Mouse (Mus musculus): ENCODE results near the gene Eno2. TPM values are rescaled to one million over a fixed set of nuclear protein-coding genes. Genes with fewer than 3 reads are reported as not detected.

The Eno2 gene
- polyA plus RNA-seq, 1 experiment from 2014 or later, result 27.8 TPM

GRCm38 (mm10) chr6:124711824-124712782, 57.4 kb downstream of the Eno2 start, which contains the start of the genes Emg1 and Phb2:
TSS of gene Emg1 (minus strand) at chr6:124712178.
TSS of gene Phb2 (plus strand) at chr6:124712336.
- Histone ChIP-seq H3K4me1 (peaks cover 36% of the 10 kb centered on the region), H3K36me3 (peaks cover 49% of the 10 kb centered on the region), H3K4me3 (peak within 1 kb of the TSS; percentile 94), H3K4me2 (replicated peaks) (peak within 1 kb of the TSS; percentile 97), H3K9ac (peak within 1 kb of the TSS; percentile 91), H3K27ac (peak within 1 kb of the TSS; percentile 38; the same call in 1 of the 2 replicates), H3K9me3 (no peaks in the 10 kb centered on the region), H3K27me3 (replicated peaks) (no peaks in the 10 kb centered on the region)
- ATAC-seq (ENCODE audit: low FRiP score, low read depth), result peak; percentile 96
- under 1% methylated on average over 76 of the region's 76 CpGs for WGBS

MicroRNA genes within 50 kb of the gene (microRNA counts, 519-probe panel; counts per million panel counts)
- microRNA mmu-miR-141, result 342 counts per million, percentile 67 among the panel's probes with 10 or more counts
- 342 counts per million, percentile 67 among the panel's probes with 10 or more counts for microRNA mmu-miR-200c

Small RNAs within 50 kb of the gene (microRNA-seq; reads per million reads assigned to microRNA genes)
- gene Mir141 (28.6 reads per million, percentile 34 among the genes with 10 or more reads in this experiment), gene Mir200c (156 reads per million, percentile 57 among the genes with 10 or more reads in this experiment)

Other genes starting within 250 kb of the Eno2 start
- 0.34 and 0.42 TPM in 2 replicates for gene C1s1, start 227.3 kb downstream of the Eno2 start, polyA plus RNA-seq (2016; fragmentation: Nextera tagmentation; extraction: Ambion mirVana)
- gene C1rb, start 199.4 kb downstream of the Eno2 start, polyA plus RNA-seq (2016; fragmentation: Nextera tagmentation; extraction: Ambion mirVana), result not detected in 2 replicates
- gene C1s2, start 133.6 kb downstream of the Eno2 start, polyA plus RNA-seq (2016; fragmentation: Nextera tagmentation; extraction: Ambion mirVana), result 0.08 TPM in 1 of 2 replicates, not detected in the other
- gene Lpcat3, start 106.6 kb downstream of the Eno2 start, polyA plus RNA-seq (2016; fragmentation: Nextera tagmentation; extraction: Ambion mirVana), result 39.0 and 44.0 TPM in 2 replicates
- gene Emg1, start 57.5 kb downstream of the Eno2 start, polyA plus RNA-seq (2016; fragmentation: Nextera tagmentation; extraction: Ambion mirVana), result 159 and 161 TPM in 2 replicates
- 312 and 315 TPM in 2 replicates for gene Phb2, start 57.3 kb downstream of the Eno2 start, polyA plus RNA-seq (2016; fragmentation: Nextera tagmentation; extraction: Ambion mirVana)
- 4.8 and 6.6 TPM in 2 replicates for gene Ptpn6, start 31.0 kb downstream of the Eno2 start, polyA plus RNA-seq (2016; fragmentation: Nextera tagmentation; extraction: Ambion mirVana)
- 527 and 552 TPM in 2 replicates for gene Grcc10, start 28.3 kb downstream of the Eno2 start, polyA plus RNA-seq (2016; fragmentation: Nextera tagmentation; extraction: Ambion mirVana)
- not detected in 2 replicates for gene Gm45234, start 13.7 kb downstream of the Eno2 start, polyA plus RNA-seq (2016; fragmentation: Nextera tagmentation; extraction: Ambion mirVana)
- 16.8 and 17.4 TPM in 2 replicates for gene Atn1, start 13.1 kb downstream of the Eno2 start, polyA plus RNA-seq (2016; fragmentation: Nextera tagmentation; extraction: Ambion mirVana)
- 0.68 and 0.85 TPM in 2 replicates for gene Lrrc23, start 10.1 kb upstream of the Eno2 start, polyA plus RNA-seq (2016; fragmentation: Nextera tagmentation; extraction: Ambion mirVana)
- gene Spsb2, start 39.0 kb upstream of the Eno2 start, polyA plus RNA-seq (2016; fragmentation: Nextera tagmentation; extraction: Ambion mirVana), result 8.2 and 8.5 TPM in 2 replicates
- gene Tpi1, start 44.6 kb upstream of the Eno2 start, polyA plus RNA-seq (2016; fragmentation: Nextera tagmentation; extraction: Ambion mirVana), result 461 and 485 TPM in 2 replicates
- 203 TPM in 2 replicates for gene Usp5, start 59.8 kb upstream of the Eno2 start, polyA plus RNA-seq (2016; fragmentation: Nextera tagmentation; extraction: Ambion mirVana)
- gene Cdca3, start 59.9 kb upstream of the Eno2 start, polyA plus RNA-seq (2016; fragmentation: Nextera tagmentation; extraction: Ambion mirVana), result 115 and 124 TPM in 2 replicates
- 0.50 and 0.52 TPM in 2 replicates for gene Gnb3, start 70.6 kb upstream of the Eno2 start, polyA plus RNA-seq (2016; fragmentation: Nextera tagmentation; extraction: Ambion mirVana)
- gene P3h3, start 88.1 kb upstream of the Eno2 start, polyA plus RNA-seq (2016; fragmentation: Nextera tagmentation; extraction: Ambion mirVana), result 27.2 and 28.4 TPM in 2 replicates
- gene Gpr162, start 94.3 kb upstream of the Eno2 start, polyA plus RNA-seq (2016; fragmentation: Nextera tagmentation; extraction: Ambion mirVana), result 14.7 and 16.3 TPM in 2 replicates
- 0.06 TPM in 1 of 2 replicates, not detected in the other for gene Cd4, start 118.5 kb upstream of the Eno2 start, polyA plus RNA-seq (2016; fragmentation: Nextera tagmentation; extraction: Ambion mirVana)
- 1.8 and 2.2 TPM in 2 replicates for gene Lag3, start 142.0 kb upstream of the Eno2 start, polyA plus RNA-seq (2016; fragmentation: Nextera tagmentation; extraction: Ambion mirVana)
- 718 and 773 TPM in 2 replicates for gene Ptms, start 150.4 kb upstream of the Eno2 start, polyA plus RNA-seq (2016; fragmentation: Nextera tagmentation; extraction: Ambion mirVana)
- 546 and 556 TPM in 2 replicates for gene Mlf2, start 161.7 kb upstream of the Eno2 start, polyA plus RNA-seq (2016; fragmentation: Nextera tagmentation; extraction: Ambion mirVana)
- gene Cops7a, start 195.9 kb upstream of the Eno2 start, polyA plus RNA-seq (2016; fragmentation: Nextera tagmentation; extraction: Ambion mirVana), result 91.5 and 99.8 TPM in 2 replicates
- 9.8 and 10.0 TPM in 2 replicates for gene Pianp, start 227.0 kb upstream of the Eno2 start, polyA plus RNA-seq (2016; fragmentation: Nextera tagmentation; extraction: Ambion mirVana)
- 17.0 and 19.1 TPM in 2 replicates for gene Zfp384, start 239.5 kb upstream of the Eno2 start, polyA plus RNA-seq (2016; fragmentation: Nextera tagmentation; extraction: Ambion mirVana)